Mouse (Mus musculus) inflammation-experienced regulatory T-cells, adult 6 months (primary cell): Measurements from ENCODE around the gene Exd1. TPM values are rescaled to one million over a fixed set of nuclear protein-coding genes. Genes with fewer than 3 reads are reported as not detected.

Experiments used
- ATAC-seq: one replicate; pipeline ENCODE4 v1.8.0; 2017
- polyA plus RNA-seq, 3 experiments: library from polyadenylated mRNA; unstranded; fragments of 100-300 nt; shearing (Covaris generic); gene quantifications; one replicate each; pipeline ENCODE4 v1.2.1; 2017

The Exd1 gene
- under 1 TPM in 1 of 3 experiments, not detected in 2; 0.09 TPM for polyA plus RNA-seq

- ATAC-seq, result peak; percentile 87
Observed at GRCm38 (mm10) chr2:119547522-119548370, at the start of gene Exd1, which contains the start of gene Chp1. Gene Exd1, minus strand, starts transcription at chr2:119547627. Gene Chp1, plus strand, starts transcription at chr2:119547697.

GRCm38 (mm10) chr2:119596781-119597330, 49.4 kb upstream of the Exd1 start:
- no peak for ATAC-seq

- no peak for ATAC-seq
Observed at GRCm38 (mm10) chr2:119595308-119595707, 47.9 kb upstream of the Exd1 start.

GRCm38 (mm10) chr2:119594113-119594981, 46.9 kb upstream of the Exd1 start:
- ATAC-seq, result peak; percentile 100

- peak; percentile 5 for ATAC-seq
Observed at GRCm38 (mm10) chr2:119593765-119594112, 46.3 kb upstream of the Exd1 start.

- ATAC-seq, result no peak
Observed at GRCm38 (mm10) chr2:119591247-119591646, 43.8 kb upstream of the Exd1 start.

GRCm38 (mm10) chr2:119587383-119587782, 40.0 kb upstream of the Exd1 start:
- ATAC-seq, result peak; percentile 71

- no peak for ATAC-seq
Observed at GRCm38 (mm10) chr2:119584282-119584681, 36.9 kb upstream of the Exd1 start.

GRCm38 (mm10) chr2:119583439-119583838, 36.0 kb upstream of the Exd1 start:
- no peak for ATAC-seq

- ATAC-seq, result no peak
Observed at GRCm38 (mm10) chr2:119581571-119581970, 34.1 kb upstream of the Exd1 start.

GRCm38 (mm10) chr2:119572471-119572870, 25.0 kb upstream of the Exd1 start:
- no peak for ATAC-seq

GRCm38 (mm10) chr2:119566182-119566855, 18.9 kb upstream of the Exd1 start:
- no peak for ATAC-seq

GRCm38 (mm10) chr2:119565284-119565683, 17.9 kb upstream of the Exd1 start:
- ATAC-seq, result no peak

GRCm38 (mm10) chr2:119561794-119562193, 14.4 kb upstream of the Exd1 start:
- ATAC-seq, result peak; percentile 54

GRCm38 (mm10) chr2:119558737-119559340, 11.4 kb upstream of the Exd1 start:
- peak; percentile 48 for ATAC-seq

- ATAC-seq, result no peak
Observed at GRCm38 (mm10) chr2:119558039-119558438, 10.6 kb upstream of the Exd1 start.

GRCm38 (mm10) chr2:119549678-119550077, 2.3 kb upstream of the Exd1 start:
- no peak for ATAC-seq

- no peak for ATAC-seq
Observed at GRCm38 (mm10) chr2:119548691-119549090, 1.3 kb upstream of the Exd1 start.

- no peak for ATAC-seq
Observed at GRCm38 (mm10) chr2:119548371-119548660, 889 bp upstream of the Exd1 start.

GRCm38 (mm10) chr2:119546848-119547521, 442 bp downstream of the Exd1 start:
- peak; percentile 83 for ATAC-seq

GRCm38 (mm10) chr2:119543656-119544055, 3.8 kb downstream of the Exd1 start:
- ATAC-seq, result no peak

- ATAC-seq, result no peak
Observed at GRCm38 (mm10) chr2:119542106-119542505, 5.3 kb downstream of the Exd1 start.
